In genomic region chr7:27335928-27336823, GRCm38 (mm10) we compare ENCODE assay signal across 8 mouse cellular contexts. TPM values are rescaled to one million over a fixed set of nuclear protein-coding genes. Genes with fewer than 3 reads are reported as not detected.
DNase-seq lines count a peak whose midpoint lies in the region; ATAC-seq and TF ChIP-seq lines count a peak whose summit lies in the region.

No protein-coding gene starts in this region.

- H3K4me2 ChIP-seq in embryonic facial prominence, embryonic 15.5 days (replicated peaks), result peak overlapping the region; percentile 78
- peak overlapping the region; percentile 80 for H3K4me2 ChIP-seq in heart, embryonic 11.5 days
- peak overlapping the region; percentile 86 for H3K4me2 ChIP-seq in kidney, embryonic 15.5 days

- DNase-seq in 416B (ENCODE audit: low read depth) (peak; percentile 80), liver (peak; percentile 84)
- DNase-seq in spleen, postnatal 36 days (ENCODE audit: low spot score in 2 of 2), result peak; percentile 73 to 74

- TF ChIP-seq CTCF in bone marrow, adult 2 months (IDR thresholded peaks at IDR 0.05; ENCODE audit: control insufficient read depth, insufficient read depth, low read length), result peak; percentile 98

- H3K9me3 ChIP-seq in embryonic facial prominence, embryonic 15.5 days (replicated peaks), result no peaks in the 10 kb centered on the region
- no peaks in the 10 kb centered on the region for H3K9me3 ChIP-seq in heart, embryonic 11.5 days (replicated peaks; ENCODE audit: control insufficient read depth, low read length)
- H3K9me3 ChIP-seq in kidney, embryonic 15.5 days (replicated peaks), result no peaks in the 10 kb centered on the region

- H3K36me3 ChIP-seq in embryonic facial prominence, embryonic 15.5 days, result no peaks in the 10 kb centered on the region
- H3K36me3 ChIP-seq in heart, embryonic 11.5 days (ENCODE audit: control insufficient read depth, insufficient read depth, low read length), result no peaks in the 10 kb centered on the region
- H3K36me3 ChIP-seq in kidney, embryonic 15.5 days, result 0 out of 2 replicates have a peak, but pooled peaks cover 2% of the 10 kb centered on the region

- no peak for TF ChIP-seq POLR2A in bone marrow, adult 2 months (IDR thresholded peaks at IDR 0.05; ENCODE audit: borderline replicate concordance, control insufficient read depth, low read depth, low read length)

- peak overlapping the region; percentile 28; the same call in 1 of the 2 replicates for H3K9ac ChIP-seq in embryonic facial prominence, embryonic 15.5 days
- peak overlapping the region; percentile 59; the same call in 1 of the 2 replicates for H3K9ac ChIP-seq in heart, embryonic 11.5 days (ENCODE audit: low read depth, low read length)
- H3K9ac ChIP-seq in kidney, embryonic 15.5 days, result peak overlapping the region; percentile 39; the same call in 1 of the 2 replicates

- no peaks in the 10 kb centered on the region; the same call in 1 of the 2 replicates for H3K4me1 ChIP-seq in bone marrow, adult 2 months (ENCODE audit: control insufficient read depth, insufficient read depth, low read length)
- H3K4me1 ChIP-seq in embryonic facial prominence, embryonic 15.5 days, result peaks cover 66% of the 10 kb centered on the region
- H3K4me1 ChIP-seq in heart, embryonic 11.5 days (ENCODE audit: control insufficient read depth, insufficient read depth, low read length), result peaks cover 17% of the 10 kb centered on the region
- peaks cover 64% of the 10 kb centered on the region for H3K4me1 ChIP-seq in kidney, embryonic 15.5 days

- no peak overlapping the region for H3K4me3 ChIP-seq in bone marrow, adult 2 months (replicated peaks; ENCODE audit: control insufficient read depth, low read depth, low read length)
- H3K4me3 ChIP-seq in embryonic facial prominence, embryonic 15.5 days (replicated peaks), result peak overlapping the region; percentile 49
- peak overlapping the region; percentile 47 for H3K4me3 ChIP-seq in heart, embryonic 11.5 days (ENCODE audit: low read depth, low read length)
- peak overlapping the region; percentile 41 for H3K4me3 ChIP-seq in kidney, embryonic 15.5 days (replicated peaks)

- H3K27me3 ChIP-seq in embryonic facial prominence, embryonic 15.5 days, result peaks cover 31% of the 10 kb centered on the region
- H3K27me3 ChIP-seq in heart, embryonic 11.5 days (ENCODE audit: control insufficient read depth, insufficient read depth, low read length), result peaks cover 74% of the 10 kb centered on the region
- H3K27me3 ChIP-seq in kidney, embryonic 15.5 days, result peaks cover 84% of the 10 kb centered on the region

- 6% methylated on average over 47 of the region's 47 CpGs for WGBS in bone marrow, adult 2 months
- under 1% methylated on average over 47 of the region's 47 CpGs for WGBS in embryonic facial prominence, embryonic 15.5 days
- WGBS in heart, embryonic 11.5 days (ENCODE audit: insufficient replicate concordance), result under 1% methylated on average over 47 of the region's 47 CpGs
- WGBS in kidney, embryonic 15.5 days, result under 1% methylated on average over 47 of the region's 47 CpGs

- no peak overlapping the region for H3K27ac ChIP-seq in bone marrow, adult 2 months (ENCODE audit: control insufficient read depth, insufficient read depth, low read depth, low read length, poor library complexity)
- peak overlapping the region; percentile 55 for H3K27ac ChIP-seq in embryonic facial prominence, embryonic 15.5 days (replicated peaks)
- H3K27ac ChIP-seq in heart, embryonic 11.5 days (ENCODE audit: low read depth, low read length), result no peak overlapping the region
- H3K27ac ChIP-seq in kidney, embryonic 15.5 days, result peak overlapping the region; percentile 1; the same call in 1 of the 2 replicates

- ATAC-seq in embryonic facial prominence, embryonic 15.5 days (ENCODE audit: insufficient number of reproducible peaks, low FRiP score, low TSS enrichment, low read depth), result peak; percentile 81
- peak; percentile 67 for ATAC-seq in heart, embryonic 11.5 days (replicated peaks; ENCODE audit: insufficient number of reproducible peaks, low FRiP score, low TSS enrichment)
- ATAC-seq in kidney, embryonic 15.5 days (replicated peaks; ENCODE audit: low FRiP score), result peak; percentile 73
- ATAC-seq in monocyte, adult 5-6 weeks (replicated peaks; ENCODE audit: insufficient number of reproducible peaks, low FRiP score, low TSS enrichment, poor library complexity, severe bottlenecking), result peak; percentile 81

RNA-seq across cellular contexts. Expression of gene Ltbp4, which starts 1.3 kb away (rescaled TPM):
- 1.3 and 5.8 TPM in 2 replicates for polyA plus RNA-seq in bone marrow, adult 2 months (2011; ENCODE audit: insufficient read depth, insufficient read length, low replicate concordance, missing spikeins)
- polyA plus RNA-seq in embryonic facial prominence, embryonic 15.5 days (2015; fragmentation: Nextera tagmentation; extraction: Ambion mirVana), result 85.5 and 92.3 TPM in 2 replicates
- 28.9 and 31.5 TPM in 2 replicates for polyA plus RNA-seq in heart, embryonic 11.5 days (2014; fragmentation: Nextera tagmentation; extraction: Ambion mirVana)
- 31.0 and 41.7 TPM in 2 replicates for polyA plus RNA-seq in kidney, embryonic 15.5 days (2015; fragmentation: Nextera tagmentation; extraction: Ambion mirVana)
- 0.68 TPM in 1 of 3 replicates, not detected in the others for total RNA-seq in monocyte, adult 5-6 weeks (2017)

RNA-seq across cellular contexts. Expression of gene Shkbp1, which starts 19.6 kb away (rescaled TPM):
- 44.6 and 80.0 TPM in 2 replicates for polyA plus RNA-seq in bone marrow, adult 2 months (2011; ENCODE audit: insufficient read depth, insufficient read length, low replicate concordance, missing spikeins)
- polyA plus RNA-seq in embryonic facial prominence, embryonic 15.5 days (2015; fragmentation: Nextera tagmentation; extraction: Ambion mirVana), result 36.8 and 46.2 TPM in 2 replicates
- polyA plus RNA-seq in heart, embryonic 11.5 days (2014; fragmentation: Nextera tagmentation; extraction: Ambion mirVana), result 33.3 and 34.1 TPM in 2 replicates
- 43.6 and 53.1 TPM in 2 replicates for polyA plus RNA-seq in kidney, embryonic 15.5 days (2015; fragmentation: Nextera tagmentation; extraction: Ambion mirVana)
- total RNA-seq in monocyte, adult 5-6 weeks (2017), result 33.3 to 47.0 TPM (median 39.9 TPM) in 3 replicates

RNA-seq across cellular contexts. Expression of gene Gm20479, which starts 21.0 kb away (rescaled TPM):
- polyA plus RNA-seq in bone marrow, adult 2 months (2011; ENCODE audit: insufficient read depth, insufficient read length, low replicate concordance, missing spikeins), result not detected in 2 replicates
- 0.35 and 0.43 TPM in 2 replicates for polyA plus RNA-seq in embryonic facial prominence, embryonic 15.5 days (2015; fragmentation: Nextera tagmentation; extraction: Ambion mirVana)
- 1.6 and 2.1 TPM in 2 replicates for polyA plus RNA-seq in heart, embryonic 11.5 days (2014; fragmentation: Nextera tagmentation; extraction: Ambion mirVana)
- 1.9 TPM in 1 of 2 replicates, not detected in the other for polyA plus RNA-seq in kidney, embryonic 15.5 days (2015; fragmentation: Nextera tagmentation; extraction: Ambion mirVana)
- not detected in 3 replicates for total RNA-seq in monocyte, adult 5-6 weeks (2017)

Comparison
In these comparisons a context has a peak if more than half of its experiments do, and no peak if none do; other contexts are left out.
1. H3K27ac ChIP-seq: peak in embryonic facial prominence, embryonic 15.5 days (single experiment) and kidney, embryonic 15.5 days (single experiment); none in bone marrow, adult 2 months (single experiment) and heart, embryonic 11.5 days (single experiment).
2. Peak in every context shown above with its lines, with median percentiles within 50 percentile points of each other: DNase-seq, ATAC-seq, H3K4me2 ChIP-seq and H3K9ac ChIP-seq.